Mouse (Mus musculus): ENCODE results near the gene Zdhhc21. TPM values are rescaled to one million over a fixed set of nuclear protein-coding genes. Genes with fewer than 3 reads are reported as not detected.

The Zdhhc21 gene
- polyA plus RNA-seq (2014; fragmentation: Illumina TruSeq; extraction: RNeasy Lipid Tissue Mini Kit (QIAGEN cat#74804); ENCODE audit: low read depth, low replicate concordance), result 21.3 TPM

GRCm38 (mm10) chr4:82859131-82860125 is at the start of gene Zdhhc21:
Gene Zdhhc21, minus strand, starts transcription at chr4:82859958.

GRCm38 (mm10) chr4:82884636-82885534 is 25.1 kb upstream of the Zdhhc21 start, which contains the start of gene Cer1:
Gene Cer1, minus strand, starts transcription at chr4:82885148.

Other genes starting within 250 kb of the Zdhhc21 start
- 32.3 TPM for gene Nfib, start 154.2 kb downstream of the Zdhhc21 start, polyA plus RNA-seq (2014; fragmentation: Illumina TruSeq; extraction: RNeasy Lipid Tissue Mini Kit (QIAGEN cat#74804); ENCODE audit: low read depth, low replicate concordance)
- not detected for gene Cer1, start 25.2 kb upstream of the Zdhhc21 start, polyA plus RNA-seq (2014; fragmentation: Illumina TruSeq; extraction: RNeasy Lipid Tissue Mini Kit (QIAGEN cat#74804); ENCODE audit: low read depth, low replicate concordance)
- 3.8 TPM for gene Frem1, start 192.4 kb upstream of the Zdhhc21 start, polyA plus RNA-seq (2014; fragmentation: Illumina TruSeq; extraction: RNeasy Lipid Tissue Mini Kit (QIAGEN cat#74804); ENCODE audit: low read depth, low replicate concordance)

Data from kidney, adult 10 weeks (tissue).